Mouse (Mus musculus): ENCODE results near the gene Epn2.

Epn2 gene

DNA sequence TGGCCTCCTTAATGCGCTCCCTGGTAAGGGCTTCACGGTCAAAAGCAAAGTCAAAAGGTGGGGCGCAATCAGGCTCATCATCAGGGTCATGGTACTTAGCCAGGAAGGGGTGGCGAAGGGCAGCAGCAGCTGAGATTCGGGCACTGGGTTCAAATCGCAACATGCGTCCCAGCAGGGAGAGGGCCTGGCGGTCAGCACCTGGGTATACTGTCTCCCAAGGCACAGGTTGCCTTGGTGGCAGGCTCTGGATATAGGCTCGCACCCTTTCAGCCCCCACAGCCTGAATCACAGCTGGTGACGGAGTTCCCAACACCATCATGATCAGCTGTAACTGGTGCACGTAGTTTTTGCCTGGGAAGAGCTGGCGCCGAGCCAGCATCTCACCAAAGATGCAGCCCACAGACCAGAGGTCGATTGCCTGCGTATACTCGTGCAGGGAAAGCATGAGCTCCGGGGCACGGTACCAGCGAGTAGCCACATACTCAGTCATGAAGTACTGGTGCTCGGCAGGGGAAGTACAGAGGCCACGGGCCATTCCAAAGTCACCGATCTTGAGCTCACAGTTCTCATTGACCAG lies 88.5 kb downstream of the Epn2 start:
- in situ Hi-C loops (cut with MboI, MseI), result no loop called here

DNA sequence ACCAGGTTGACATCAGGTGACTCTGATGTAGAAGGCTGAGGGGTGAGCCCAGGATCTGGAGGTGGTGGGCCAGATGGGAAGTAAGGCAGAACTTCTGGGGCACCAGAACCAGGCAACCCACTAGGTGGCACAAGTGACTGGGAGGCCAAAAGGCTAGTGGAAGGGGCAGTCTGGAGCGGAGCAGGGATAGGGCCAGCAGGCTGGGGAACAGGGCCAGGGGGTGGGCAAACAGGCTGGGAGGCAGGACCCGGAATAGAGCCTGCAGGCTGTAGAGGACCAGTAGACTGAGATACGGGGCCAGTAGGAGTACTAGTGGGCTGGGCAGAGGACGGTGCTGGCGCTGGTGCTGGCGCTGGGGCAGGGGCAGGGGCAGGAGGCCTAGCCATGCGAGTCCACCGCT lies 89.6 kb downstream of the Epn2 start:
- in situ Hi-C loops (cut with MboI, MseI), result no loop called here

DNA sequence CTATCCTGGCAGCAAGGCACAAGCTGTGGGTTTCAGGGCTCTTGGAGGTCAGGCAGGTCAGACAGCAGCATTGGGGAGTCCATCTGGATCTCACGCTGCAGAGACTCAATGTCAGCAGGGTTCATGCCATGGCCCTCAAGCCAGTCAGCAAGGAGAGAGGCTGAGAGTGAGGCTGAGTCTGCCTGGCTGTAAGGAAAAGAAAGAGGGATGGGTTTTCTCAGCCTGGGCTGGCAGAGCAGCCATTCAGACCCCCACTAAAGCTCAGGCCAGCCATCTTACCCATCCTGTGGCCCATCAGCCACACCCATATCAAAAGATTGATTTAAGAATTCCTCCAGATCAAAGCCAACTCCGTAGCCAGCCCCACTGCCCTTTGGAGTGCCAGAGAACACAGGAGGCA lies 90.4 kb downstream of the Epn2 start:
- in situ Hi-C loops (cut with MboI, MseI), result no loop called here

DNA sequence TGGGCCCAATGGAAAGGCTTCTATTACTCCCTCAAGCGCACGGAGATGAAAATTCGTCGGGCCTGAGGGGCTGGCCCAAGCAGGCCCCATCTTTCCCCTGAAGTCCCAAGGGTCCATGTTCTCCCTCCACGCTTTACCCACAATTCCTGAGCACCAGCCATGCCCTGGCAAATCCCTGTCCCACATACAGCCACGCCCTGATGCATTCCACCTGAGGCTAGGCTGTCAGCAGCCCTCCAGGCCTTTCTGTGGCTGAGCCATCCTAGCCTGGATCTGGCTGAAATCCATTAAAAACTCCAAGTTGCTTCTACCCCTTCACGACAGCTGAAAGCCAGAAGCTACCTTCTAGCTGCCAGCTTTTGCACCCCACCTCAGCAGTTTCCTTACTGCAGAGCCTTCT lies 91.6 kb downstream of the Epn2 start:
- in situ Hi-C loops (cut with MboI, MseI), result no loop called here

DNA sequence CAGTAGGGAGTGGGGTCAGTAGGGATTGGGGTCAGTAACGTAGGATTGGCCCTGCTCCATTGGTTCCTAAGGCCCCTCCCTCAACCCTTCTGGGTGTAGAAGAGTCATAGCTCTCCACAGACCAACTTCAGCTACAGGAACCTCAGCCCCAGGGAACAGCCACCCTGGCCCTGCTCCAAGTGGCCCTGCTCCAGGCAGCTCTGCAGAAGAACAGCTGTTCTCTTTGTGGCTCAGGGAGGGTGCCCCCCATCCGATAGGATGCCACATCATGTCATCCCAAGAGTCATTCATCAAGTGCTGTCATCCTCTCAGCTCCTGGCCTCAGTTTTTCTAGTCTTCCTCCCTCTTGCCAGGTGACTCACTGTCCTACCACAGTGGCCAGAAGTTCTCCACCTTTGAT lies 92.1 kb downstream of the Epn2 start:
- in situ Hi-C loops (cut with MboI, MseI), result no loop called here

DNA sequence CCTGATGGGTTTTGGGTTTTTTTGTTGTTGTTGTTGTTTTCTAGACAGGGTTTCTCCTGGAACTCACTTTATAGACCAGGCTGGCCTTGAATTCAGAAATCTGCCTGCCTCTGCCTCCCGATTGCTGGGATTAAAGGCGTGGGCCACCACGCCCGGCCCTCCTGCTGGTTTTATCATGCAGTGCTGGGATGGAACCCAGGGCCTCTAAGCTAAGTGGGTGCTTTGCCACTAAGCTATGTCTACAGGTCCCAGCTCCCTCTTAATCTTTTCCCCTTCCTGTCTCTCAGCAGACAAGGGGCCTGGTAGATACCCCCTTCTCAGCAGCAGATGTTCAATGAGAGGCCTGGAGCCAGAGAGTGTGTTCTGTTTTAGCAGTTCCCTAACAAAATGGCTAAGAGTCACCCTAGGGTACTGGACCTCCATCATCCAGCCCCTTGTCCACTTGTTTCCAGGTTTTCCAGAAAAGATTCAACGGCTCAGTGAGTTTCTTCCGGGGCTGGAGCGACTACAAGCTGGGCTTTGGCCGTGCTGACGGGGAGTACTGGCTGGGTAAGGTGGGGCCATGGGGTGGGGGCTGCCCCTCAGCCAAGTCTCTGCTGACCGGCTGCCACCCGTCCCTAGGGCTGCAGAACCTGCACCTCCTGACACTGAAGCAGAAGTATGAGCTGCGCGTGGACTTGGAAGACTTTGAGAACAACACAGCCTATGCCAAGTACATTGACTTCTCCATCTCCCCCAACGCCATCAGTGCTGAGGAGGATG lies 92.8 kb downstream of the Epn2 start:
- in situ Hi-C loops (cut with MboI, MseI), result no loop called here

DNA sequence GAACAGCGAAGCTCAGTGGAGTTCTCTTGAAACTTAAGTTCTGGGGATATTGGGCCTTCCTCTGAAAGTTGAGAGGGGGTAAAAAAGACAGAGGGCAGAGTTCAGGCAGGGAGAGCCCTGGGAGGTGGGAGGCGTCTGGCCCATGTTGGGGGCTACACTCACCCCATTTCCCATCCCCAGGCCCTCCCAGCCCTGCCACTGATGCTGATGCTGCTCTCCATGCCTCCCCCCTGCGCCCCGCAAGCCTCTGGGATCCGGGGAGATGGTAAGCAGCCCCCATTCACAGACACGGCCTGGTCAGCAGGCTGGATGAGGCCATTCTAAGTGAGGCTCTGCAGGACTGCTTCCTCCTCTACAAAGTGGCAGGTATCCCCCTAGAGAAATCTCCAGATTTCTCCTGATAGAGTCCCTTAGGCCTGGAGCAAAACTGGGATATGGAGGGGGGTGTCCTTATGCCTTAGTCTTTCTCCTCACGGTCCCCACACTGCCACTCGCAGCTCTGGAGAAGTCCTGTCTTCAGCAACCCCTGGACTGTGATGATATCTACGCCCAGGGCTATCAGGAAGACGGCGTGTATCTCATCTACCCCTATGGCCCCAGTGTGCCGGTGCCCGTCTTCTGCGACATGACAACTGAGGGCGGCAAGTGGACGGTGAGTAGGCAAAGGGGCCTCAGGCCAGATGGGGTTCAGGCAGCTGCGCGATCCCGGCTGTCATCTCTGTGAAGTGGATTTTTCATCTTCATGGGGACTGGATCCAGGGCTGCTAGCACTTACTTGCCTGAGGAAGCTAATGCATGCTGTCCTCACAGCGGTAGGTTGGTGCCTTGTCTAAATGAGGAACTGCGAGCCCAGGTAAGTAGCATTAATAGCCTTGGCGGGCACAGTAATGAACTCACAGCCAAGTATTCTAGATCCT lies 93.7 kb downstream of the Epn2 start:
- in situ Hi-C loops (cut with MboI, MseI), result no loop called here

DNA sequence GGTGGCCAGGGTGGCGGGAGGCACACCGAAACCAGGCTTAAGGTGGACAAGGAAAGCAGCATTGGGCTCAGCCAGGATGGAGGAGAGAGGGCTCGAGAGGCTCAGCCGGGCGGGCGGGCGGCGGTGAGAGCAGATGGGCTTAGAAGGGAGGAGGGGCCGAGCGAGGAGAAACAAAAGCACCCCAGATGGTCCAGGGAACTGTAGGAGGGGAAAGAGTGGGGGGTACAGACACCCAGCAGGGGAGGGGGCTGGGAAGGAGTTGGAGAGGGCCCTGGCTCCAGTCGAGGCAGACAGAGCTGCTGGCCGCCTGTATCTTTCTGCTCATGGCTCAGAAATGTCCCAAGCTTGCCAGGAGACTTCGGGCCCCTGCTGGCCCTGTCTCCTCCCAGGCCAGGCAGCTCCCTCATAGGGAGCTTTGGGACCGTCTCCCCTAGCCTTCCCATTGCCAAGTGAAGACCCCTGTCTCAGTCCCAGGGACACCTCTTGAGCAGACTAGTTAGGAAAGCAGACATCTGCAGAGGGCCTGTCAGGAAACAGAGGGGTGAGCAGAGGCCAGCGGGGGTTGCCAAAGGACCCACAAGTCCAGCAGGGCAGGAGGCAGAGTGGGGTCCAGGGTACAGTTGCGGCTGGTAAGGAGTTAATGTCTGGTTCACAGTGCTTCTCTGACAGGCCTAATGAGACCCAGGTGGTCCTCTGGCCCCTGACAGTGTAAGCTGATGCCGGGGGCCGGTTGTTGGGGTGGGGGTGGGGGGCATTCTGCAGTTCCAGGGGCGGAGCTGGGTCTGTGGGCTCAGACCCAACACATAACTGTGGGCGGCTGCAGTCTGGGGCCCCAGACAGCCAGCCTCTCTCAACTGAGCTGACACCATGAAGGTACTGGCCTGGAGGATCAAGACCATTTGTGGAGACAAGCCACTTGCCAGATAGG lies 94.6 kb downstream of the Epn2 start, which contains the start of gene Mfap4:
Gene Mfap4, plus strand, starts transcription at position 819 of the 928 bp plus-strand sequence.
- in situ Hi-C loops (cut with MboI, MseI), result no loop called here

DNA sequence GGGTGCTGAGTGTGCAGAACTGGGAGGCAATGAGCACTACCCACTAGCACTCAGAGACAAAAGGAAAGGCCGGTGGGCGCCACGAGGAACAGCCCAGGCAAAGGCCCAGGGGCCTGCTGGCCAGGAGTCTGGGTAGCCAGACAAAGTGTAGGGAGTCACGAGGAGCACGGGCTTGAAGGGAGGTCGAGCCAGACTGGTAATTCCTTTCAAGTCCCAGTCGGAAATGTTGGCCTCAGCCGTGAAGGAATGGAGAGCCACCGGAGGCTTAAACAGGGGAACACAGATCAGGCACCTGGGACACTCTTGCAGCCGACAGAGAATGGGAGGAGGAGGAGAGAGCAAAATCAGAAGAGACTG lies 95.3 kb downstream of the Epn2 start:
- in situ Hi-C loops (cut with MboI, MseI), result no loop called here

DNA sequence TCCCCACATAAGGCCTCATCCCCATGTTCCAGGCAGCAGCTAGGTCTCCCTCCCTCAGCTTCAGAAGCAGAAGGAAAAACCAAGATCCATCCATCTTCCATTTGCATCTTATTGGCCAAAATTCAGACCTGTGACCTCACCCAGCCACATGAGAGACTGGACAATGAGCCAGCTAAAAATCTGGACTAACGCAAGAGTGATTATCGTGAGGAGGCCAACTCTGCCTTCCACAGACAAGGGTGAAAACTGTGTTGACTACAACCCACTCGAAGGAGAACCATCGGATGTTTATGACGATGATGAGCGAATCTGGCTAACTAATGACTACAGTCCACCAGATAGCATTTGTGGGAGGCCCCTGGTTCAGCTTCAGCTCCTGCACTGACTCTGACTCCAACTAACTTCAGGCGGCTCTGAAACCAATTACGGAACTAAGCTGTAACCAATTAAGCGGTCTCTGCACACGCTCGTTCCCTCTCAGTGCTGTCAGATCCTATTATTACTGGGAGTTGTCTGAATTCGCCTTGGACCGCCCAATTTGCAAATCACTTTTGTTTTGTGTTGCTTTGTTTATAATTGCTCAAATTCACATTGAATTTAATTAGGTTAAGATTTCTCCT lies 96.2 kb downstream of the Epn2 start:
- in situ Hi-C loops (cut with MboI, MseI), result no loop called here

DNA sequence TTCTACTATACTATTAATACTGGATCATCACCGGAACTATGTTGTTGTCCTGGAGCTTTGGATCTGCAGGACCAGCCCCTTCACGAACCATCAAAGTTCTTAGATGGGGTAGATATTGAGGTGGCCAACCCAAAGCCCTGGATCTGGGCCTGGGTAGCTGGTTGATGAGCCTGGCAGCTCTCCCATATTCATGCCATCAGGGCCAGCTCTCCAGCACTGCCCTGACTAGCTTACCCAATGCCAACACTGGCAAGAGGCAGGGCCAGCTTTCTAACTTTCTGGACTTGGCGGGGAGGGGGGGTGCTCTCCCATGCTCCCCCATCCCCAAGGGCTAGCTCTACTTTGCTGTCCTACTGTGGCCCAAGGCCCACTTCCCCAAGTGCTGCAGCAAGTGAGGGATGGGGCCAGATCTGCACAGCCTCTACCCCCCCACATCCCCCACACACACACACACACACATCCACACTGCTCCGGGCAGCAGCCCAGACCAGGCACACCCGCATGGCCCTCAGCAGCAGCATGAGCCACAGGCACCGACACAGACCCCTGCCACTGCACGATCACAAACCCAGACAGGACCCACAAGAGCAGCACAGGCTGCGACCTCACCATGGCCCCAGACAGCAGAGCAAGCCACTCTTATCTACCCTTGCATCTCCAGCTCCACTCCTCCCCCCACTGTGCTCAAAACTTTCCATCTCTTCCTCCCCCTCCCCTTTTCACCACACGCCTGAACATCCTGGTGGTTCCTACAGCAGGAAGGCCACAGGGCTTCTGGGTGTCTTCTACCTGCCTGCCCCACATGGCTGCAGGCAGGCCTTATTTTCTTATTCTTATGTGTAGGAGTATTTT lies 98.0 kb downstream of the Epn2 start:
- in situ Hi-C loops (cut with MboI, MseI), result no loop called here

DNA sequence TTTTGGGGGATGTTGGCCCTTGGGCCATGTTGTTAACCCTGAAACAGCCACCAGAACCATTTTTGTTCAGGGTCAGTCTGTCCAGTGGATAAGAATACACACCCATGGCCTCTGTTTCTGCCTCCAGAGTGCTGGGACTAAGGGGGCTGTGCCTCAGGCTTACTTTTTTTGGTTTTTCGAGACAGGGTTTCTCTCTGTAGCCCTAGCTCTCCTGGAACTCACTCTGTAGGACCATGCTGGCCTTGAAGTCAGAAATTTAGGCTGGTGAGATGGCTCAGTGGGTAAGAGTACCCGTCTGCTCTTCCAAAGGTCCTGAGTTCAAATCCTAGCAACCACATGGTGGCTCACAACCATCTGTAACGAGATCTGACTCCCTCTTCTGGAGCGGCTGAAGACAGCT lies 100.7 kb downstream of the Epn2 start:
- in situ Hi-C loops (cut with MboI, MseI), result no loop called here

DNA sequence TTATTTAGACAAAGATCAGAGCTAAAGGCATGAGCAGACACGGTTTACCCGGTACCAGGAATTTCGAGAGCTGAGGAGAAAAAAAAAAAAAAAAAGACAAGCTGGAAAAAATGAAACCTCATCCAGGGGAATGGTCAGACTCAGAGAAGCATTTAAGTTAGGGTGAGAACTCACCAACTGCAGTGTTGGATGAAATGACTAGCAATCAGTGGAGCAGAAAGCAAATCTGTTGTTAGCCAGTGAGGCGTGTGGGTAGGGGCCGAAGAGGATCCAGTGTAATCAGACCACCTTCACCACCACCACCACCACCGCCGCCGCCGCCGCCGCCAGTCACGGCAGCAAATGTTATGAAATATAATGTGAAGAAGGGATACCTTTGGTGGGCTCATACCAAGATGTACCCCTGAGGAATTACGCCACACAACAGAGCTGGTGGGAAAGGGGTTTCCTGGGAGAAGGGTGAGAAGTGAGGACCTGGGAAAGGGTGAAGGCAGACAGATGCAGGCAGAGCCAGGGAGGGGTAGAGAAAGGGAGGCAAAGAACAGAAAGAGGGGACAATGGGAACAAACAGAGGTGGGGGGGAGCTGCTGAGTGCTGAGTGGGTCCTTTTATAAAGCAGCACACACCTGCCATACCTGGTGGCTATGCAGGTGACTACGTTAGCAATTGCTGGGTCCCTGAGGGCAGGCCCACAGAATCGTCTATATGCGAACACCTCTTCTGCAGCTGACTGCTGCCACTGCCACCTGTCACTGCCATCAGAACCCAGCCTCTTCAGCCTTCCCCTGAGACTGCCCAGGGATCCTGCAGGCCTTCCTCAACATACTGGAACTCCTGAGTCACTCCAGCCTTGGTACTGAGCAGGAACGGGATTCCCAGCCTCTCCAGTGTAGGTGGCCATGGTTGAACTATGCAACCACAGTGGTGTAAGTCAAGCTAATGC lies 101.7 kb downstream of the Epn2 start:
- in situ Hi-C loops (cut with MboI, MseI), result no loop called here

DNA sequence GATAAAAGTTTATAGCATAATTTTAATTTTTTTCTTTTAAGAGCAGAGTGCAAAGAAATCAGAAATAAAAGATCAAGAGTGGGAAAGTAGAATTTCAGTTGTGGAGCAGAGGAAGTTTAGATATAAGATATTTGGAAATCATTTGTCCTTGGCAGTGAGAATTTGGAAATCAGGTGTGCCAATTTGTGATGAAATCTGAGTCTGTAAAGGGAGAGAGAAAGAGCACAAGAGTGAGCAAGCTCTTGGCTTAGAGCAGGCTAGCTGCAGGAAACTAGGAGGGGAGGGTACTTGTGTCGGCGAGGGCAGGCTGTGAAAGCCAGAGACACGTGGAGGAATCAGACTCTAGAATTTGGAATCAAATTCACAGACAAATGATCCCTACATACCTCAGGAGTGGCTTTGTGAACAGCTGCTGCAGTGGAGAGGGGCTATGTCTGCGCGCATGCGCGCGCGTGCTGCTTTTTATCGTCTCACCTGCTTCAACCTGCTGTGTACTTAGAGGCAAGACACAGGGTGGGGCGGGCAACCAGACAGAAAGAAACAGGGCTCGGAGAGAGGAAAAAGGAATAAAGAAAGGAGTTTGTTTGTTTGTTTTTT lies 102.6 kb downstream of the Epn2 start:
- in situ Hi-C loops (cut with MboI, MseI), result no loop called here

DNA sequence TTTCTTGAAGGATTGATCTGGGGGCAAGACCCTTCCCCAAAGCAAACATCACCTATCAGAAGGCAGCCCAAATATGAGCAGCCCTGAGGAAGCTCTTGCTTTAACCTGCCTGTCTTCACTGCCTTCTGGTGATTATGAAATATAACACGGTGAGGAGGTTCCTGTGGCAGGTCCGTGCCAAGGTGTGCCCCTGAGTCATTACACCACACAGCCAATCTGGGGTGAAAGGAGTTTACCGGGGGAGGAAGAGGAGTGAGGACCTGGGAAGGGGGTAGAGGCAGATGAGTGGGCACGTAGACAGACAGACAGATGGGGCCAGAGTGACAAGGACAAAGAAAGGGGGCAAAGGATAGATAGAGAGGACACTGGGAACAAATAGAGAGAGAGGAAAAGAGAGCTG lies 105.9 kb downstream of the Epn2 start:
- in situ Hi-C loops (cut with MboI, MseI), result no loop called here

DNA sequence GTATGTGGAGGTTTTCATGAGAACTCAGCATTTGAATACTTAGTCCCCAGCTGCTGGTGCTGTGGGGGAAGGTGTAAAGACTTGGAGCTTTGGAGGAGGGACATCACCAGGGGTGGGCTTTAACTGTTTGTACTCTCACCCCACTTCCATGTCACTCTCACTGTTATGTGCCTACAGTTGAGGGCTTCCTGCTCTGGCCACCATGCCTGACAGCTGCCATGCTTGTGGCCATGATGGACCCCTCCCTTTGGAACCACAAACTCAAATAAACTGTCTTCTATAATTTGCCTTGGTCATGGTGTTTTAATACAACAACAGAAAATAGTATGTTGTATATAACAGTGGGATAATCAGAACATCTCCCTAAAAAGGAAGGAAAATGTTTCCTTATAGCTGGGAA lies 108.6 kb downstream of the Epn2 start:
- in situ Hi-C loops (cut with MboI, MseI), result no loop called here

DNA sequence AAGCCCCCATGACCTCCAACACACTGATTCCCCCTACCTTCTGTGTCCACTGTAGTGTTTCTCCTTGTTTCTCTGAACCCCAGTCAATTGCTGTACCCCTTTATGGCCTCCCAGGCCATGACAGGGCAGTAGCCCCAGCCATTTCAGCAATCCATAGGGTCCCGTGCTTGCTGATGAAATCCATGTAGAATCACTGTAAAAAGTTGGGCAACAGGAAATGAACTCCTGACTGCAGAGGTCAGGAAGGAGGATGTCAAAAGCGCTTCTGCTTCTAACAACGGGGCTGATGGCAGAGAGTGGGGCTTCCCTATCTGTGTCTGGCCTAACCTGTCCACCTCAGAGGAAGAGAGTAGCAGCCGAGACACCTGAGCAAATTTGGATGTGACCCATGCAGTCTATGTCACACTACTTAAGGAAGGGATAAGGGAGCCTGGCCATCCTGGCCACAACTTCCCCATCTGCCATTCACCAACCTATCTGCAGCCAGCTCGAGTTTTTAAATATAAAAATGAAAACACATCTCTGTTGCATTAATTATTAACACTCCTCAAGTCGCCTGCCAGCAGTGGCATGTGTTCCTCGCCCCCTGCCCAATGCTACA lies 110.1 kb downstream of the Epn2 start:
- in situ Hi-C loops (cut with MboI, MseI), result loop anchor here (10.0 kb wide), 1 partner anchor 1485 kb away; no protein-coding TSS in a partner anchor

DNA sequence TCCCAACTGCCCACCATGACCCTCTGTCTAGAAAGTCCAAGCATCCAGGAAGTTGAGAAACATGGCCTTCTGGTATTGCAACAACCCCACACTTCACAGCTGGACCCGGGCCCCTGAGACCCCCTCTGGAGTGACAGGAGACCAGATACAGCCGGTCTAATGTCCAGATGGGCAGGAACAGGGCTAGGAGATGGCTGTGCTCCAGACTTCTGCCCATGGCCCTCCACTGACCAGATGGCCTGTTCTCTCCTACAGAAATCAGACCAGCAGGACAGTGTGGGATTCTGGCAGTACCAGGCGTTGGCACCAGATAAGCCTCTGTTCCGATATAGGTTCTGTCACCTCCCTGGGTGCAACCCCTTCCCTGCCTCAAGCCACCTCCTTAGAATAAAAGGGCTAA lies 111.0 kb downstream of the Epn2 start:
- in situ Hi-C loops (cut with MboI, MseI), result loop anchor here (10.0 kb wide), 1 partner anchor 1484 kb away; no protein-coding TSS in a partner anchor
